In genomic region chr10:77886007-77886747, GRCm38 (mm10) we compare ENCODE assay signal across 14 mouse cellular contexts. TPM values are rescaled to one million over a fixed set of nuclear protein-coding genes. Genes with fewer than 3 reads are reported as not detected.
DNase-seq lines count a peak whose midpoint lies in the region; ATAC-seq and TF ChIP-seq lines count a peak whose summit lies in the region.
"Had no signal": no experiment of that assay in that cellular context is flagged by ENCODE, and none has a peak within 500 bp of the region (broad histone marks: within the 10 kb centered on the region; RNA-seq: fewer than 3 reads in every experiment).

No protein-coding gene starts in this region.

- no peak for DNase-seq in cerebellum, adult 2 months
- DNase-seq in cerebellum, postnatal 4 days (ENCODE audit: low spot score in 2 of 2), result no peak
- DNase-seq in kidney, postnatal 0 days (ENCODE audit: low spot score), result peak; percentile 37
- DNase-seq in A20 (ENCODE audit: low read depth, low spot score), result peak; percentile 28
- DNase-seq in embryonic facial prominence, embryonic 10.5 days (ENCODE audit: low spot score), result peak; percentile 48
- DNase-seq in frontal cortex, postnatal 25 days (ENCODE audit: low spot score in 2 of 2), result no peak
- DNase-seq: cerebellum, adult 9-10 months; kidney, adult 8-10 months; lung, adult 18-20 months; spleen, adult 18-20 months; thymus, adult 2 months had no signal

- H3K4me2 ChIP-seq in kidney, postnatal 0 days (ENCODE audit: low read length), result no peak overlapping the region
- H3K4me2 ChIP-seq in kidney, embryonic 14.5 days (replicated peaks; ENCODE audit: low read depth, low read length), result no peak overlapping the region
- H3K4me2 ChIP-seq in forebrain, embryonic 15.5 days (replicated peaks), result no peak overlapping the region
- H3K4me2 ChIP-seq: heart, embryonic 15.5 days had no signal

- no peak for TF ChIP-seq POLR2A in cerebellum, adult 2 months (IDR thresholded peaks at IDR 0.05; ENCODE audit: borderline replicate concordance, insufficient read depth, low read length)

- H3K27ac ChIP-seq in cerebellum, adult 2 months (ENCODE audit: insufficient read depth, low read length), result no peak overlapping the region
- no peak overlapping the region for H3K27ac ChIP-seq in kidney, postnatal 0 days
- no peak overlapping the region for H3K27ac ChIP-seq in kidney, embryonic 14.5 days (ENCODE audit: low read depth, low read length)
- H3K27ac ChIP-seq in embryonic facial prominence, embryonic 10.5 days (replicated peaks), result no peak overlapping the region
- H3K27ac ChIP-seq in forebrain, embryonic 15.5 days (replicated peaks), result no peak overlapping the region
- H3K27ac ChIP-seq: heart, embryonic 15.5 days had no signal

- no peaks in the 10 kb centered on the region for H3K36me3 ChIP-seq in kidney, postnatal 0 days (ENCODE audit: insufficient read depth, low read length)
- H3K36me3 ChIP-seq in kidney, embryonic 14.5 days (ENCODE audit: control insufficient read depth, insufficient read depth, low read length), result no peaks in the 10 kb centered on the region
- H3K36me3 ChIP-seq in embryonic facial prominence, embryonic 10.5 days (replicated peaks), result no peaks in the 10 kb centered on the region
- H3K36me3 ChIP-seq in forebrain, embryonic 15.5 days, result no peaks in the 10 kb centered on the region
- H3K36me3 ChIP-seq: heart, embryonic 15.5 days had no signal

- no peak overlapping the region for H3K4me3 ChIP-seq in cerebellum, adult 2 months (replicated peaks; ENCODE audit: insufficient read depth, low read depth, low read length)
- no peak overlapping the region for H3K4me3 ChIP-seq in kidney, postnatal 0 days (replicated peaks; ENCODE audit: low read depth, low read length)
- no peak overlapping the region for H3K4me3 ChIP-seq in kidney, embryonic 14.5 days (ENCODE audit: low read length)
- H3K4me3 ChIP-seq in embryonic facial prominence, embryonic 10.5 days, result no peak overlapping the region
- no peak overlapping the region for H3K4me3 ChIP-seq in forebrain, embryonic 15.5 days
- H3K4me3 ChIP-seq: heart, embryonic 15.5 days had no signal

- H3K9me3 ChIP-seq in kidney, postnatal 0 days (replicated peaks; ENCODE audit: low read length), result no peaks in the 10 kb centered on the region
- H3K9me3 ChIP-seq in kidney, embryonic 14.5 days (ENCODE audit: control insufficient read depth, low read length), result no peaks in the 10 kb centered on the region
- H3K9me3 ChIP-seq in embryonic facial prominence, embryonic 10.5 days, result peaks cover 7% of the 10 kb centered on the region; the same call in 1 of the 2 replicates
- no peaks in the 10 kb centered on the region; the same call in 1 of the 2 replicates for H3K9me3 ChIP-seq in forebrain, embryonic 15.5 days
- H3K9me3 ChIP-seq: heart, embryonic 15.5 days had no signal

- peak; percentile 51; the same call in 1 of the 2 replicates for TF ChIP-seq CTCF in cerebellum, adult 2 months (IDR thresholded peaks at IDR 0.05; ENCODE audit: borderline replicate concordance, insufficient read depth, low read depth, low read length)
- peak; percentile 41; the same call in 1 of the 2 replicates for TF ChIP-seq CTCF in kidney, postnatal 0 days (IDR thresholded peaks at IDR 0.05; ENCODE audit: low read depth)

- H3K4me1 ChIP-seq in cerebellum, adult 2 months (ENCODE audit: control insufficient read depth, insufficient read depth, low read length), result no peaks in the 10 kb centered on the region
- no peaks in the 10 kb centered on the region for H3K4me1 ChIP-seq in kidney, postnatal 0 days (replicated peaks; ENCODE audit: insufficient read depth, low read length)
- H3K4me1 ChIP-seq in kidney, embryonic 14.5 days (ENCODE audit: control insufficient read depth, insufficient read depth, low read length), result no peaks in the 10 kb centered on the region
- no peaks in the 10 kb centered on the region for H3K4me1 ChIP-seq in embryonic facial prominence, embryonic 10.5 days
- H3K4me1 ChIP-seq in forebrain, embryonic 15.5 days, result no peaks in the 10 kb centered on the region
- H3K4me1 ChIP-seq: heart, embryonic 15.5 days had no signal

- H3K27me3 ChIP-seq in cerebellum, adult 2 months (ENCODE audit: control insufficient read depth, insufficient read depth, low read length), result no peaks in the 10 kb centered on the region
- no peaks in the 10 kb centered on the region for H3K27me3 ChIP-seq in kidney, postnatal 0 days (ENCODE audit: insufficient read depth, low read length)
- no peaks in the 10 kb centered on the region for H3K27me3 ChIP-seq in kidney, embryonic 14.5 days (ENCODE audit: control insufficient read depth, insufficient read depth, low read length)
- no peaks in the 10 kb centered on the region for H3K27me3 ChIP-seq in embryonic facial prominence, embryonic 10.5 days (replicated peaks; ENCODE audit: low read depth, poor library complexity, severe bottlenecking)
- H3K27me3 ChIP-seq in forebrain, embryonic 15.5 days, result no peaks in the 10 kb centered on the region

- 53% methylated on average over 12 of the region's 12 CpGs for whole genome bisulfite sequencing in cerebellum, adult 2 months
- WGBS in kidney, postnatal 0 days, result 49% methylated on average over 12 of the region's 12 CpGs
- WGBS in kidney, embryonic 14.5 days, result 52% methylated on average over 12 of the region's 12 CpGs
- 58% methylated on average over 12 of the region's 12 CpGs for WGBS in embryonic facial prominence, embryonic 10.5 days
- 53% methylated on average over 12 of the region's 12 CpGs for WGBS in forebrain, embryonic 15.5 days

- ATAC-seq in kidney, postnatal 0 days (replicated peaks; ENCODE audit: low FRiP score, low read depth), result no peak
- ATAC-seq in kidney, embryonic 14.5 days (ENCODE audit: low FRiP score, low TSS enrichment), result no peak
- ATAC-seq in forebrain, embryonic 15.5 days (replicated peaks), result no peak

- H3K9ac ChIP-seq in kidney, postnatal 0 days (ENCODE audit: low read depth, low read length), result no peak overlapping the region
- H3K9ac ChIP-seq in kidney, embryonic 14.5 days (ENCODE audit: low read depth, low read length), result no peak overlapping the region
- no peak overlapping the region for H3K9ac ChIP-seq in forebrain, embryonic 15.5 days (replicated peaks)
- H3K9ac ChIP-seq: heart, embryonic 15.5 days had no signal

RNA-seq across cellular contexts. Expression of gene Lrrc3, which starts 16.2 kb away (rescaled TPM):
- 1.5 and 1.8 TPM in 2 replicates for polyA plus RNA-seq in cerebellum, adult 2 months (2012; rRNA removed)
- 2.9 and 3.0 TPM in 2 replicates for polyA plus RNA-seq in kidney, postnatal 0 days (2015; fragmentation: Nextera tagmentation; extraction: Ambion mirVana)
- polyA plus RNA-seq in kidney, embryonic 14.5 days (2014; fragmentation: Nextera tagmentation; extraction: Ambion mirVana), result 2.2 and 3.3 TPM in 2 replicates
- polyA plus RNA-seq in embryonic facial prominence, embryonic 10.5 days (2016; fragmentation: Nextera tagmentation; extraction: Ambion mirVana), result 2.2 and 2.3 TPM in 2 replicates
- 11.1 and 11.3 TPM in 2 replicates for polyA plus RNA-seq in forebrain, embryonic 15.5 days (2015; fragmentation: Nextera tagmentation; extraction: Ambion mirVana)

RNA-seq across cellular contexts. Expression of gene Gm3285, which starts 24.4 kb away (rescaled TPM):
- not detected in 2 replicates for polyA plus RNA-seq in cerebellum, adult 2 months (2012; rRNA removed)
- polyA plus RNA-seq in kidney, postnatal 0 days (2015; fragmentation: Nextera tagmentation; extraction: Ambion mirVana), result not detected in 2 replicates
- polyA plus RNA-seq in kidney, embryonic 14.5 days (2014; fragmentation: Nextera tagmentation; extraction: Ambion mirVana), result not detected in 2 replicates
- polyA plus RNA-seq in embryonic facial prominence, embryonic 10.5 days (2016; fragmentation: Nextera tagmentation; extraction: Ambion mirVana), result not detected in 2 replicates
- not detected in 2 replicates for polyA plus RNA-seq in forebrain, embryonic 15.5 days (2015; fragmentation: Nextera tagmentation; extraction: Ambion mirVana)
- polyA plus RNA-seq: heart, embryonic 15.5 days had no signal

RNA-seq across cellular contexts. Expression of gene Gm10318, which starts 33.5 kb away (rescaled TPM):
- not detected in 2 replicates for polyA plus RNA-seq in cerebellum, adult 2 months (2012; rRNA removed)
- polyA plus RNA-seq in kidney, postnatal 0 days (2015; fragmentation: Nextera tagmentation; extraction: Ambion mirVana), result not detected in 2 replicates
- polyA plus RNA-seq in kidney, embryonic 14.5 days (2014; fragmentation: Nextera tagmentation; extraction: Ambion mirVana), result not detected in 2 replicates
- not detected in 2 replicates for polyA plus RNA-seq in embryonic facial prominence, embryonic 10.5 days (2016; fragmentation: Nextera tagmentation; extraction: Ambion mirVana)
- not detected in 2 replicates for polyA plus RNA-seq in forebrain, embryonic 15.5 days (2015; fragmentation: Nextera tagmentation; extraction: Ambion mirVana)
- polyA plus RNA-seq: heart, embryonic 15.5 days; thymus, adult 2 months had no signal

RNA-seq across cellular contexts. Expression of gene Gm36176, which starts 39.6 kb away (rescaled TPM):
- not detected in 2 replicates for polyA plus RNA-seq in cerebellum, adult 2 months (2012; rRNA removed)
- polyA plus RNA-seq in kidney, postnatal 0 days (2015; fragmentation: Nextera tagmentation; extraction: Ambion mirVana), result not detected in 2 replicates
- not detected in 2 replicates for polyA plus RNA-seq in kidney, embryonic 14.5 days (2014; fragmentation: Nextera tagmentation; extraction: Ambion mirVana)
- not detected in 2 replicates for polyA plus RNA-seq in embryonic facial prominence, embryonic 10.5 days (2016; fragmentation: Nextera tagmentation; extraction: Ambion mirVana)
- polyA plus RNA-seq in forebrain, embryonic 15.5 days (2015; fragmentation: Nextera tagmentation; extraction: Ambion mirVana), result not detected in 2 replicates
- polyA plus RNA-seq: heart, embryonic 15.5 days had no signal

RNA-seq across cellular contexts. Expression of gene Krtap10-10, which starts 50.4 kb away (rescaled TPM):
- polyA plus RNA-seq in cerebellum, adult 2 months (2012; rRNA removed), result not detected in 2 replicates
- not detected in 2 replicates for polyA plus RNA-seq in kidney, postnatal 0 days (2015; fragmentation: Nextera tagmentation; extraction: Ambion mirVana)
- polyA plus RNA-seq in kidney, embryonic 14.5 days (2014; fragmentation: Nextera tagmentation; extraction: Ambion mirVana), result not detected in 2 replicates
- polyA plus RNA-seq in embryonic facial prominence, embryonic 10.5 days (2016; fragmentation: Nextera tagmentation; extraction: Ambion mirVana), result not detected in 2 replicates
- polyA plus RNA-seq in forebrain, embryonic 15.5 days (2015; fragmentation: Nextera tagmentation; extraction: Ambion mirVana), result not detected in 2 replicates
- polyA plus RNA-seq: heart, embryonic 15.5 days had no signal

Comparison
In these comparisons a context has a peak if more than half of its experiments do, and no peak if none do; other contexts are left out.
1. DNase-seq: peak in kidney, postnatal 0 days (single experiment), A20 (single experiment) and embryonic facial prominence, embryonic 10.5 days (single experiment); none in cerebellum, adult 2 months (0 of 2), cerebellum, postnatal 4 days (0 of 2) and frontal cortex, postnatal 25 days (0 of 2).